Mouse (Mus musculus): ENCODE results near the gene Atmin. TPM values are rescaled to one million over a fixed set of nuclear protein-coding genes. Genes with fewer than 3 reads are reported as not detected.

The Atmin gene
- polyA plus RNA-seq, 1 experiment from 2014 or later, result 18.6 TPM

DNA sequence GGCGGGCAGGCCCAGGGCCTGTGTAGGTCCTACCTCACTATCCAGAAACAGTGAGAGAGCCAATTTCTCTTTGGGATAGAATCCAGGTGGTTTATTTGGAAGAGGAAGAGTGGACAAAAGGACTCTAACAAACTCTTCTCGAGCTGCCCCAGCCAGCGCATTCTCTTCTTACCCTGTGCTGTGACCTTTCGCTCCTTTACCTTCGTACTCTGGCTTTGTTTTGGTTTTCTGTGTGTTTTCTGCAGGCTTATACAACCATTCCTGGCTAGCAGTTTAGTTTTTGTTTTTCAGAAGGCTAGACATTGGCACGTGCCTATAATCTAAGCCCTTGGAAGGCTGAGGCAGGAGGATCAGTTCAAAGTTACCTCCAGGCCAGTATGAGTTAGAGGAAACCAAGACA is 26.3 kb downstream of the Atmin start:
- Histone ChIP-seq H3K9me3 (ENCODE audit: control insufficient read depth, low read length) (no peaks in the 10 kb centered on the region), H3K27me3 (ENCODE audit: control insufficient read depth, insufficient read depth, low read length) (no peaks in the 10 kb centered on the region), H3K4me2 (ENCODE audit: low read depth, low read length, severe bottlenecking) (no peak overlapping the region), H3K4me3 (ENCODE audit: low read depth, low read length) (no peak overlapping the region), H3K9ac (ENCODE audit: low read length) (no peak overlapping the region), H3K4me1 (replicated peaks; ENCODE audit: control insufficient read depth, insufficient read depth, low read length) (no peaks in the 10 kb centered on the region), H3K27ac (ENCODE audit: low read depth, low read length) (no peak overlapping the region), H3K36me3 (ENCODE audit: control insufficient read depth, insufficient read depth, low read length) (no peaks in the 10 kb centered on the region)
- no peak for ATAC-seq (replicated peaks; ENCODE audit: low FRiP score)
- DNase-seq (ENCODE audit: low spot score), result no peak
- 85% methylated on average over 6 of the region's 6 CpGs for WGBS

DNA sequence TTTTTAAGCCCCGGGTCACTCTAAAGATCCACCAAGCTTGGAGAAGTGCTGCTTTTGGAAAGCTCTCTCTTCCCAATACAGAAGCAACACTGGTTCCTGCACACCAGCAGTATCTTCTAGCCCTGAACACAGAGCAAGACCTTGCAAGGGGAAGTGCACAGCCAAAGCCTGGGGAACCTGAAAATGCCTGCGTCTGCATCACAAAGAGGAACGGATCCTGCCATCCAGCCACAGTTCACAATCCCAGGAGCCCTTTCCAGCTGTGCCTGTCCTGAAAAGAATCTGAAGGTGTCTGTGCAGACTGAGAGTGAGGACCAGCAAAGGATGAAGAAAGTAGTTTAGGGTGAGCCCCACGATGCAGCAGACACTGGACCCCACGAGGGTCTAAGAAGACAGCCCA is 31.9 kb downstream of the Atmin start:
- Histone ChIP-seq H3K4me3 (ENCODE audit: low read depth, low read length) (no peak overlapping the region), H3K9ac (ENCODE audit: low read length) (no peak overlapping the region; the same call in 1 of the 2 replicates), H3K4me1 (replicated peaks; ENCODE audit: control insufficient read depth, insufficient read depth, low read length) (peaks cover 6% of the 10 kb centered on the region; the same call in 1 of the 2 replicates), H3K27me3 (ENCODE audit: control insufficient read depth, insufficient read depth, low read length) (no peaks in the 10 kb centered on the region), H3K4me2 (ENCODE audit: low read depth, low read length, severe bottlenecking) (no peak overlapping the region), H3K9me3 (ENCODE audit: control insufficient read depth, low read length) (no peaks in the 10 kb centered on the region), H3K36me3 (ENCODE audit: control insufficient read depth, insufficient read depth, low read length) (no peaks in the 10 kb centered on the region), H3K27ac (ENCODE audit: low read depth, low read length) (no peak overlapping the region)
- DNase-seq (ENCODE audit: low spot score) (no peak), ATAC-seq (replicated peaks; ENCODE audit: low FRiP score) (no peak)
- WGBS, result 25% methylated on average over 5 of the region's 5 CpGs

DNA sequence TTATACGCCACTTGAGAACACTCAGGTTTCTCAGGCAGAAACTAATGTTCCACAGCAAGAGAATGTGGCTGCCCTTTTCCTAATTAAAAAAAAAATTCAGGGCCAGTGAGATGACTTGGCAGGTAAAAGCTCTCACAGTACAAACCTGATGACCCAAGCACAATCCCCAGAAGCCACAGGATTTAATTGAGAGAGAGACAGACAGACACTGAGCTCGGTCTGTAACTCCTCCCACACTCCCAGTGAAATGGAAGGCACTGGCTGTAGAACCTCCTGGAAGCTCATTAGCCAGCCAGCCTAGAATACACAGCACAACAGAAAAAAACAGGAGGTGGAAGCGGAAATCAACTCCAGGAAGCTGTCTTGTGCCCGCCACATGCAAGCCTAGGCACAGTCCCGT is 32.4 kb downstream of the Atmin start:
- Histone ChIP-seq H3K27me3 (ENCODE audit: control insufficient read depth, insufficient read depth, low read length) (no peaks in the 10 kb centered on the region), H3K27ac (ENCODE audit: low read depth, low read length) (no peak overlapping the region), H3K9ac (ENCODE audit: low read length) (no peak overlapping the region), H3K4me3 (ENCODE audit: low read depth, low read length) (no peak overlapping the region), H3K36me3 (ENCODE audit: control insufficient read depth, insufficient read depth, low read length) (no peaks in the 10 kb centered on the region), H3K4me2 (ENCODE audit: low read depth, low read length, severe bottlenecking) (no peak overlapping the region), H3K4me1 (replicated peaks; ENCODE audit: control insufficient read depth, insufficient read depth, low read length) (peaks cover 6% of the 10 kb centered on the region; the same call in 1 of the 2 replicates), H3K9me3 (ENCODE audit: control insufficient read depth, low read length) (no peaks in the 10 kb centered on the region)
- DNase-seq (ENCODE audit: low spot score) (no peak), ATAC-seq (replicated peaks; ENCODE audit: low FRiP score) (no peak)
- 64% methylated on average over 5 of the region's 5 CpGs for WGBS

DNA sequence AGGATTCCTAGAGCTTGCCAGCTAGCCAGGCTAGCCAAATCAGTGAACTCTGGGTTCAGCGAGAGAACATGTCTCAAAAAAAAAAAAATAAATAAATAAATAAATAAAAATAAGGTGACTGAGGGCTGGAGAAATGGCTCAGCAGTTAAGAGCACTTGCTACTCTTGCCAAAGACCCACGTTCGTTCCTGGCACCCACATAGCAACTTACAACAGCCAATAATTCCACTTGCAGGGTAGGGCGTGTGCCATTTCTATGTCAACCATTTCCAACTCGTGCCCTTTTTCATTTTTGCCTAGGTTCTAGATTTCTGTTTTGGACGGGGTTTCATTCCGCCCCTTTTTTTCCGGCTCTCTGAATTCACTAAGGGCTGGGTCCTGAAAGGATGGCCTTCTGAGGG is 34.9 kb downstream of the Atmin start:
- H3K4me1 ChIP-seq (replicated peaks; ENCODE audit: control insufficient read depth, insufficient read depth, low read length), result peaks cover 6% of the 10 kb centered on the region; the same call in 1 of the 2 replicates
- 37% methylated on average over 8 of the region's 8 CpGs for WGBS
- peak overlapping the region; percentile 57; the same call in 1 of the 2 replicates for H3K9ac ChIP-seq (ENCODE audit: low read length)
- H3K27me3 ChIP-seq (ENCODE audit: control insufficient read depth, insufficient read depth, low read length), result no peaks in the 10 kb centered on the region
- ATAC-seq (replicated peaks; ENCODE audit: low FRiP score) (no peak), DNase-seq (ENCODE audit: low spot score) (no peak)
- H3K36me3 ChIP-seq (ENCODE audit: control insufficient read depth, insufficient read depth, low read length), result no peaks in the 10 kb centered on the region
- peak overlapping the region; percentile 72 for H3K4me2 ChIP-seq (ENCODE audit: low read depth, low read length, severe bottlenecking)
- peak overlapping the region; percentile 78 for H3K4me3 ChIP-seq (ENCODE audit: low read depth, low read length)
- no peak overlapping the region for H3K27ac ChIP-seq (ENCODE audit: low read depth, low read length)
- H3K9me3 ChIP-seq (ENCODE audit: control insufficient read depth, low read length), result no peaks in the 10 kb centered on the region

DNA sequence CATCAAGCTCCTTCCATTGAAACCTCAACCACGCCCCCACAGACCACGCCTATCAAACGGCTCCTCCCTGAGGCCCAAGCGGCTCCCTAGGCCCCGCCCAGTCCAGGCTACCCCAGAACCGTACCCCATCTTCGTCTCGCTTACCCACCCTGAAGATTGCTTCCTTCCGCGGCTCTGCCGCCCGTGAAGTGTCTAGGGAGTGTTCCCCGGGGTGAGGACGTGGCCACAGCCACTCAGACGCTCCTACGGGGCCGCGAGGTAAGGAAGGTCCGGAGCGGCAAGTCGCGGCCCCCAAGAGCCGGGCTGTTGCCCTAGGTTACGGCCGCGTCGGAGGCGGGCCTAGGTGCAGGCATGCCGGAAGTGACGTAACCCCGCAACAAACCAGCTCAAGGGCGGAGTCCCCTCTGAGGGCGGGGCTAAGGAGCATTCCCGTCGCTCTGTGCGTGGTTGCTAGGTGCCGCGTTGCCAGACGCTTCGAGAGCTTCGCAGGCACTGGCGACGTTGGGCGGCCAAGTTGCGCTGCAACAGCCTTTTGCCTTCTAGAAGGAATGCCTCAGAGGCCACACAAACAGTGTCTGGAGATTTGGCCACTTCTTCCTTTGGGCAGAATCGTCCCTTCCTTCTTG is 35.6 kb downstream of the Atmin start, which contains the start of gene 1700030J22Rik:
Gene 1700030J22Rik (minus strand): TSS at position 329 of the 626 bp plus-strand sequence.
- peaks cover 6% of the 10 kb centered on the region; the same call in 1 of the 2 replicates for H3K4me1 ChIP-seq (replicated peaks; ENCODE audit: control insufficient read depth, insufficient read depth, low read length)
- WGBS, result under 1% methylated on average over 46 of the region's 46 CpGs
- H3K4me2 ChIP-seq (ENCODE audit: low read depth, low read length, severe bottlenecking), result peak within 1 kb of the TSS; percentile 72

DNA sequence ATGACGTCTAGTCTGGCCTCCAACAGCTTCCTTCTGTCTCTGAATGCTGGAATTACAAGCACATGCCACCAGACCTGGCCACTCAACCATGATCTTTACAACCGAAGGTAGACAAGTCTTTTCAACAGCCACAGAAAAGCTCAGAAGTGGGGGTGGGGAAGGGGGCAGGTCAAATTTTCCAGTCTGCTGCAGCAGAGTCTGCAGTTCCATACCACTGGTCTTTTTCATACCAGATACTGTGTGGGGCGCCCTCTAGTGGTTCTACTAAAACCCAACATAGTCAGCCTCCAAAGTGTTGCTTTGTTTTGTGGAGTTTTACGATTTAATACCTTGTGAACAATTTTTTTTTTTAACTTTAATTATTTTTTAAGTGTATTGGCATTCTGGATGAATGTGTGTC is 36.9 kb downstream of the Atmin start:
- Histone ChIP-seq H3K27ac (ENCODE audit: low read depth, low read length) (no peak overlapping the region), H3K9me3 (ENCODE audit: control insufficient read depth, low read length) (no peaks in the 10 kb centered on the region), H3K36me3 (ENCODE audit: control insufficient read depth, insufficient read depth, low read length) (no peaks in the 10 kb centered on the region; the same call in 1 of the 2 replicates), H3K27me3 (ENCODE audit: control insufficient read depth, insufficient read depth, low read length) (no peaks in the 10 kb centered on the region), H3K4me2 (ENCODE audit: low read depth, low read length, severe bottlenecking) (peak overlapping the region; percentile 26; the same call in 1 of the 2 replicates), H3K4me3 (ENCODE audit: low read depth, low read length) (no peak overlapping the region), H3K9ac (ENCODE audit: low read length) (no peak overlapping the region), H3K4me1 (replicated peaks; ENCODE audit: control insufficient read depth, insufficient read depth, low read length) (peaks cover 6% of the 10 kb centered on the region; the same call in 1 of the 2 replicates)
- WGBS, result 14% methylated on average over 4 of the region's 4 CpGs
- DNase-seq (ENCODE audit: low spot score) (peak; percentile 76), ATAC-seq (replicated peaks; ENCODE audit: low FRiP score) (no peak; the same call in 1 of the 2 replicates)

More for the DNA sequence above, 35.6 kb downstream of the Atmin start, which contains the start of gene 1700030J22Rik:
- peak within 1 kb of the TSS; percentile 78 for H3K4me3 ChIP-seq (ENCODE audit: low read depth, low read length)
- H3K36me3 ChIP-seq (ENCODE audit: control insufficient read depth, insufficient read depth, low read length), result no peaks in the 10 kb centered on the region; the same call in 1 of the 2 replicates
- H3K9me3 ChIP-seq (ENCODE audit: control insufficient read depth, low read length), result no peaks in the 10 kb centered on the region
- H3K27me3 ChIP-seq (ENCODE audit: control insufficient read depth, insufficient read depth, low read length), result no peaks in the 10 kb centered on the region
- no peak within 1 kb of the TSS for H3K27ac ChIP-seq (ENCODE audit: low read depth, low read length)
- peak; percentile 99 for DNase-seq (ENCODE audit: low spot score)
- H3K9ac ChIP-seq (ENCODE audit: low read length), result peak within 1 kb of the TSS; percentile 57; the same call in 1 of the 2 replicates
- peak; percentile 99 for ATAC-seq (replicated peaks; ENCODE audit: low FRiP score)

DNA sequence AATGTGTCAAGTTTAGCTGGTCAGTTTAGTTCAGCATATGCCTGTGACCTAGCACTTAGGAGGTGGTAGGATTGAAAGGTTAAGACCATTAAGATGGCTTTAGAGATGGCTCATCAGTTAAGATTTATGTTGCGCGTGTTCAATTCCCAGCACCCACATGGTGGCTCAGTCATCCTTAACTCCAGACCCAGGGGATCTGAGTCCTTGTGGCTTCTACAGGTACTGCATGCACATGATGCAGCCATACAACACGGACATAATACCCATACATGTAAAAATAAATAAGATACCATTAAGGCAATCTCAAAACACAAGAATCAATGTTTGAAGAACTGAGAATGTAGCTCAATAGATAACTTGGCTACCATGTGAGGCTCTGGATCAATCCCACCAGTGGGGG is 46.6 kb downstream of the Atmin start:
- Histone ChIP-seq H3K27ac (ENCODE audit: low read depth, low read length) (no peak overlapping the region), H3K9ac (ENCODE audit: low read length) (no peak overlapping the region), H3K36me3 (ENCODE audit: control insufficient read depth, insufficient read depth, low read length) (no peaks in the 10 kb centered on the region), H3K4me3 (ENCODE audit: low read depth, low read length) (no peak overlapping the region), H3K27me3 (ENCODE audit: control insufficient read depth, insufficient read depth, low read length) (no peaks in the 10 kb centered on the region), H3K4me2 (ENCODE audit: low read depth, low read length, severe bottlenecking) (no peak overlapping the region), H3K4me1 (replicated peaks; ENCODE audit: control insufficient read depth, insufficient read depth, low read length) (peaks cover 6% of the 10 kb centered on the region; the same call in 1 of the 2 replicates), H3K9me3 (ENCODE audit: control insufficient read depth, low read length) (no peaks in the 10 kb centered on the region)
- no peak for ATAC-seq (replicated peaks; ENCODE audit: low FRiP score)
- 98% methylated on average over 3 of the region's 3 CpGs for WGBS
- no peak for DNase-seq (ENCODE audit: low spot score)

DNA sequence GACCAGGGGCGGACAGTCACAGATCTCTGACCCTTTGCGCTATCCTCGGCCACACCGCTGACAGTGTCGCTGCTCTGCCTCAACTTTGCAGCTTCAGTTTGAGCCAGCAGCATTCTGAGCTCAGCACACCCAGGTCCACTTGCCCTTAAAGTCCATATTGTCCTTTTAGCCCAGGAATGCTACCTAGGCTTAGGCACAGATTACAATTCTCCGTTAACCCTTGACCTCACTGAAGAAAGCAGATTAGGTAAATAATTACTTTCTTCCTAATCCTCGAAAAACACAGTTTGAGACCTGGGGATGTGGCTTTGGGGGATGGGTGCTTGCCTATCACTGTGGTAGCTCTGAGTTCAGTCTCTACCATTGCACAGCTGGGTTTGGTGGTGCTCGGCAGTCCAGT is 48.0 kb downstream of the Atmin start:
- ATAC-seq (replicated peaks; ENCODE audit: low FRiP score) (no peak), DNase-seq (ENCODE audit: low spot score) (no peak)
- Histone ChIP-seq H3K36me3 (ENCODE audit: control insufficient read depth, insufficient read depth, low read length) (no peaks in the 10 kb centered on the region), H3K9ac (ENCODE audit: low read length) (no peak overlapping the region), H3K9me3 (ENCODE audit: control insufficient read depth, low read length) (no peaks in the 10 kb centered on the region), H3K27ac (ENCODE audit: low read depth, low read length) (no peak overlapping the region), H3K4me3 (ENCODE audit: low read depth, low read length) (no peak overlapping the region), H3K4me2 (ENCODE audit: low read depth, low read length, severe bottlenecking) (no peak overlapping the region), H3K27me3 (ENCODE audit: control insufficient read depth, insufficient read depth, low read length) (no peaks in the 10 kb centered on the region), H3K4me1 (replicated peaks; ENCODE audit: control insufficient read depth, insufficient read depth, low read length) (peaks cover 6% of the 10 kb centered on the region; the same call in 1 of the 2 replicates)
- WGBS, result 72% methylated on average over 8 of the region's 8 CpGs

Data from forebrain, embryonic 11.5 days (tissue).